Mouse (Mus musculus): ENCODE measurements around the gene H2afv. TPM values are rescaled to one million over a fixed set of nuclear protein-coding genes. Genes with fewer than 3 reads are reported as not detected.

H2afv gene
- total and polyA plus RNA-seq, 3 experiments: 46.6 to 73.2 (median 63.7) TPM

DNA sequence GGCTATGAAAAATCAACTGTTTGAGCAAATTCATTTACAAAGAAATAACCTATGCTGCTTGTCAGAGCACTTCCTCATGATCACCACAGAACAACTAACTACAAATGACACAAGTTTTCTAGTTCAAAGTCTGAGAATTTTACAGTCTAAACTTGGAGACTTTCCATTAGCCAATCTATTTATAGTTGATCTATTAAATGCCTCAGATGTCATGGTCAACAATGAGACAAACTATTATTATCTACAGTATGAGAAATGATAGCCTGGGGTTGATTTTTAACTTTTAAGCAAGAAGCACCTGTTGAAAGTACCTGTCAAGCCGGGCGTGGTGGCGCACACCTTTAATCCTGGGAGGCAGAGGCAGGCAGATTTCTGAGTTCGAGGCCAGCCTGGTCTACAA lies 1.7 kb downstream of the H2afv start:
- Histone ChIP-seq H3K36me3 (replicated peaks in 1 of 2; ENCODE audit: control insufficient read depth in 1 of 2, insufficient read depth in 1 of 2, low read length in 1 of 2) (peaks cover 3 to 9% of the 10 kb centered on the region in 2 experiments), H3K4me2 (ENCODE audit: insufficient read depth, low read depth, poor library complexity, severe bottlenecking) (peak overlapping the region; percentile 55), H3K4me1 (ENCODE audit: control insufficient read depth in 1 of 2, insufficient read depth in 2 of 2) (peaks cover 4 to 14% of the 10 kb centered on the region in 2 experiments; a peak in 3 of 4 replicates), H3K79me2 (replicated peaks; ENCODE audit: control insufficient read depth, extremely low read depth, insufficient read depth, poor library complexity, severe bottlenecking) (peaks cover 30% of the 10 kb centered on the region), H3K27me3 (replicated peaks) (peaks cover 13% of the 10 kb centered on the region), H3K4me3 (replicated peaks in 1 of 3; ENCODE audit: low read depth in 2 of 3, low read length in 2 of 3, poor library complexity in 1 of 3) (no peak overlapping the region), H3K9ac (ENCODE audit: insufficient read depth, low read depth) (no peak overlapping the region), H3K27ac (ENCODE audit: insufficient read depth, low read depth) (no peak overlapping the region), H3K9me3 (replicated peaks; ENCODE audit: low read length) (no peaks in the 10 kb centered on the region)
- dilution Hi-C loops (cut with MboI; ENCODE audit: extremely low pct_ligation_motif_present, extremely low pct_unique_long_range_greater_than_20kb, low sequenced_read_pairs): no loop called here
- DNase-seq (ENCODE audit: extremely low read depth): no peak
- no peak for TF ChIP-seq MXI1 (IDR thresholded peaks at IDR 0.05; ENCODE audit: low read depth, low read length)
- no peak for TF ChIP-seq NELFE (IDR thresholded peaks at IDR 0.05; ENCODE audit: low read depth, low read length)
- TF ChIP-seq MYC (IDR thresholded peaks at IDR 0.05; ENCODE audit: low read depth, low read length): no peak
- no peak for TF ChIP-seq BHLHE40 (IDR thresholded peaks at IDR 0.05; ENCODE audit: low read depth, low read length)
- TF ChIP-seq ELF1 (IDR thresholded peaks at IDR 0.05; ENCODE audit: low read depth, low read length): no peak
- no peak for TF ChIP-seq MAX (IDR thresholded peaks at IDR 0.05; ENCODE audit: low read length)
- no peak for TF ChIP-seq USF1 (IDR thresholded peaks at IDR 0.05; ENCODE audit: low read depth, low read length)
- no peak for TF ChIP-seq ZNF384 (IDR thresholded peaks at IDR 0.05; ENCODE audit: low read depth, low read length)
- no peak for TF ChIP-seq NRF1 (IDR thresholded peaks at IDR 0.05; ENCODE audit: low read depth, low read length)
- TF ChIP-seq CHD2 (IDR thresholded peaks at IDR 0.05; ENCODE audit: low read length): no peak
- TF ChIP-seq MAFK (IDR thresholded peaks at IDR 0.05; ENCODE audit: insufficient replicate concordance, low read length): no peak
- no peak for TF ChIP-seq EP300 (IDR thresholded peaks at IDR 0.05; ENCODE audit: low read length)
- no peak for TF ChIP-seq JUN (IDR thresholded peaks at IDR 0.05; ENCODE audit: insufficient read depth, low read depth, low read length)
- no peak for TF ChIP-seq ZC3H11A (IDR thresholded peaks at IDR 0.05; ENCODE audit: low read depth, low read length)
- TF ChIP-seq POLR2AphosphoS2 (IDR thresholded peaks at IDR 0.05; ENCODE audit: low read depth, low read length): no peak
- no peak for TF ChIP-seq CHD1 (IDR thresholded peaks at IDR 0.05; ENCODE audit: low read depth, low read length)
- TF ChIP-seq SIN3A (IDR thresholded peaks at IDR 0.05; ENCODE audit: low read length): no peak
- no peak for TF ChIP-seq MAZ (IDR thresholded peaks at IDR 0.05; ENCODE audit: low read depth, low read length)
- TF ChIP-seq TCF12 (IDR thresholded peaks at IDR 0.05; ENCODE audit: low read depth, low read length): no peak
- TF ChIP-seq UBTF (IDR thresholded peaks at IDR 0.05; ENCODE audit: low read depth, low read length): no peak
- in situ Hi-C loops (cut with MboI; ENCODE audit: low pct_ligation_motif_present, low pct_unique_long_range_greater_than_20kb, low sequenced_read_pairs): no loop called here

DNA sequence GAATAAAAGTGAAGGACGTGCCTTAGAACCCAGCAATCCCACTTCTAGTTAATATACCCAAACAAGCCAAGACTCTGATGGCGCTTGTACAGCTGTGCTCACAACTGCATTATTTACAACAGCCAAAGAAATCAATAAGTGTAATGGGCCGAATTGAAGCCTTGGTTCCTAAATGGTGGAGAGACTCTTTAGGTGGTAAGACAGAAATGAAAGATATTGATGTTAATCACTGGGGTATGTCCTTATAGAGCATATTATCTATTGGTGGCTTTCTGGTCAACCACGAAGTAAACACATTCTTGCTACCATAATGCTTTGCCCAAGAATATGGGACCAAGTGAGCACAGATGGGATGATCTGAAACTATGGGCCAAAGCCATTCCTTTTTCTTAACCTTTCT lies 4.1 kb downstream of the H2afv start:
- peaks cover 30% of the 10 kb centered on the region for H3K79me2 ChIP-seq (replicated peaks; ENCODE audit: control insufficient read depth, extremely low read depth, insufficient read depth, poor library complexity, severe bottlenecking)
- no peaks in the 10 kb centered on the region for H3K9me3 ChIP-seq (replicated peaks; ENCODE audit: low read length)
- H3K36me3 ChIP-seq (replicated peaks in 1 of 2; ENCODE audit: control insufficient read depth in 1 of 2, insufficient read depth in 1 of 2, low read length in 1 of 2): peaks cover 14 to 29% of the 10 kb centered on the region in 2 experiments
- in situ Hi-C loops (cut with MboI; ENCODE audit: low pct_ligation_motif_present, low pct_unique_long_range_greater_than_20kb, low sequenced_read_pairs) (no loop called here), dilution Hi-C loops (cut with MboI; ENCODE audit: extremely low pct_ligation_motif_present, extremely low pct_unique_long_range_greater_than_20kb, low sequenced_read_pairs) (no loop called here)
- peaks cover 0 to 10% of the 10 kb centered on the region in 2 experiments; a peak in 2 of 4 replicates for H3K4me1 ChIP-seq (ENCODE audit: control insufficient read depth in 1 of 2, insufficient read depth in 2 of 2)
- no peak for TF ChIP-seq KAT2A (IDR thresholded peaks at IDR 0.05; ENCODE audit: insufficient replicate concordance, low read length)
- no peak for TF ChIP-seq NRF1 (IDR thresholded peaks at IDR 0.05; ENCODE audit: low read depth, low read length)
- no peak for TF ChIP-seq TBP (conservative IDR thresholded peaks at IDR 0.05; ENCODE audit: low read depth, low read length)
- TF ChIP-seq SMC3 (IDR thresholded peaks at IDR 0.05; ENCODE audit: low read depth, low read length): no peak
- TF ChIP-seq ELF1 (IDR thresholded peaks at IDR 0.05; ENCODE audit: low read depth, low read length): no peak
- TF ChIP-seq MAFK (IDR thresholded peaks at IDR 0.05; ENCODE audit: insufficient replicate concordance, low read length): no peak
- no peak for TF ChIP-seq POLR2A (IDR thresholded peaks at IDR 0.05; ENCODE audit: low read depth, low read length)
- no peak for TF ChIP-seq JUND (conservative IDR thresholded peaks at IDR 0.05; ENCODE audit: low read depth, low read length)
- TF ChIP-seq MEF2A (IDR thresholded peaks at IDR 0.05; ENCODE audit: borderline replicate concordance, low read depth, low read length): no peak
- no peak for TF ChIP-seq ZMIZ1 (IDR thresholded peaks at IDR 0.05; ENCODE audit: low read depth, low read length)
- no peak overlapping the region for H3K4me3 ChIP-seq (replicated peaks in 1 of 3; ENCODE audit: low read depth in 2 of 3, low read length in 2 of 3, poor library complexity in 1 of 3)
- no peak overlapping the region for H3K9ac ChIP-seq (ENCODE audit: insufficient read depth, low read depth)
- no peak overlapping the region for H3K27ac ChIP-seq (ENCODE audit: insufficient read depth, low read depth)
- no peak for DNase-seq (ENCODE audit: extremely low read depth)
- H3K4me2 ChIP-seq (ENCODE audit: insufficient read depth, low read depth, poor library complexity, severe bottlenecking): no peak overlapping the region
- H3K27me3 ChIP-seq (replicated peaks): no peaks in the 10 kb centered on the region

All from CH12.LX (cell line).